Mouse (Mus musculus) ES-E14 (cell line): Measurements from ENCODE around the gene Jup. TPM values are rescaled to one million over a fixed set of nuclear protein-coding genes. Genes with fewer than 3 reads are reported as not detected.

Experiments used
- DNase-seq: peaks from one replicate; pipeline ENCODE4 v3.0.0-alpha.2; 2013; ENCODE audit warnings: low read depth, low spot score
- H3K27ac ChIP-seq: 2 replicates; pipeline ENCODE4 v1.5.1; 2012; ENCODE audit warnings: low read depth, mild to moderate bottlenecking, low read length, moderate library complexity, mixed read lengths; ENCODE audit not compliant: poor library complexity, insufficient read depth, severe bottlenecking
- H3K36me3 ChIP-seq: 2 replicates; pipeline ENCODE4 v1.6.1; 2012; ENCODE audit warnings: mild to moderate bottlenecking, low read length, moderate library complexity, mixed read lengths; ENCODE audit not compliant: control insufficient read depth, poor library complexity, insufficient read depth, severe bottlenecking
- H3K4me1 ChIP-seq, 2 experiments: fragments of 150-350 bp in 1 of 2; sonication (generic) in 1 of 2; 2 replicates each; pipeline ENCODE4 v1.6.1; 2012; ENCODE audit warnings: low read length in 2 of 2, mild to moderate bottlenecking in 1 of 2, mixed read lengths in 1 of 2; ENCODE audit not compliant: control insufficient read depth in 2 of 2, insufficient read depth in 2 of 2, poor library complexity in 1 of 2
- H3K4me3 ChIP-seq, 2 experiments: fragments of 150-350 bp in 1 of 2; sonication (generic) in 1 of 2; 2 replicates each; pipeline ENCODE4 v1.5.1; 2012; ENCODE audit warnings: low read length in 2 of 2, low read depth in 1 of 2, mild to moderate bottlenecking in 1 of 2, mixed read lengths in 1 of 2; ENCODE audit not compliant: insufficient read depth in 1 of 2, poor library complexity in 1 of 2, severe bottlenecking in 1 of 2
- H3K9ac ChIP-seq: 2 replicates; pipeline ENCODE4 v1.6.1; 2012; ENCODE audit warnings: low read depth, mild to moderate bottlenecking, low read length, mixed read lengths; ENCODE audit not compliant: poor library complexity, insufficient read depth, severe bottlenecking
- H3K9me3 ChIP-seq: fragments of 150-350 bp; sonication (generic); 2 replicates; pipeline ENCODE4 v1.6.1; 2012; ENCODE audit warnings: low read depth, mild to moderate bottlenecking, low read length; ENCODE audit not compliant: control insufficient read depth, insufficient read depth
- CHD2 ChIP-seq: IDR thresholded peaks from 2 replicates; pipeline ENCODE4 v1.6.1; 2014; ENCODE audit warnings: mild to moderate bottlenecking, low read depth, low read length, inconsistent platforms
- HCFC1 ChIP-seq: IDR thresholded peaks from 2 replicates; pipeline ENCODE4 v1.6.1; 2012; ENCODE audit warnings: low read length, inconsistent platforms, borderline replicate concordance; ENCODE audit not compliant: insufficient read depth
- MAFK ChIP-seq: IDR thresholded peaks from 2 replicates; pipeline ENCODE4 v1.6.1; 2014; ENCODE audit warnings: mild to moderate bottlenecking, low read depth, low read length, inconsistent platforms; ENCODE audit not compliant: insufficient read depth
- ZC3H11A ChIP-seq: IDR thresholded peaks from 2 replicates; pipeline ENCODE4 v1.6.1; 2012; ENCODE audit warnings: low read depth, mild to moderate bottlenecking, inconsistent platforms, low read length, borderline replicate concordance
- ZNF384 ChIP-seq: IDR thresholded peaks from 2 replicates; pipeline ENCODE4 v1.6.1; 2012; ENCODE audit warnings: low read depth, low read length, inconsistent platforms
- in situ Hi-C, 2 experiments: fragments of 600-800 bp; cut with MboI; formaldehyde crosslinking; loops; one replicate each; pipeline ENCODE4 v1.15.1; 2025; ENCODE audit warnings: low sequenced_read_pairs in 2 of 2, inconsistent platforms in 1 of 2; ENCODE audit not compliant: unreplicated experiment in 2 of 2
- total RNA-seq: library from RNA; depleted of rRNA; stranded (reverse); fragments of 300-350 nt; gene quantifications from 2 replicates; pipeline ENCODE4 v1.2.3, GENCODE M21; 2012

Gene Jup
- total RNA-seq, 1 experiment, result 101 TPM

DNA sequence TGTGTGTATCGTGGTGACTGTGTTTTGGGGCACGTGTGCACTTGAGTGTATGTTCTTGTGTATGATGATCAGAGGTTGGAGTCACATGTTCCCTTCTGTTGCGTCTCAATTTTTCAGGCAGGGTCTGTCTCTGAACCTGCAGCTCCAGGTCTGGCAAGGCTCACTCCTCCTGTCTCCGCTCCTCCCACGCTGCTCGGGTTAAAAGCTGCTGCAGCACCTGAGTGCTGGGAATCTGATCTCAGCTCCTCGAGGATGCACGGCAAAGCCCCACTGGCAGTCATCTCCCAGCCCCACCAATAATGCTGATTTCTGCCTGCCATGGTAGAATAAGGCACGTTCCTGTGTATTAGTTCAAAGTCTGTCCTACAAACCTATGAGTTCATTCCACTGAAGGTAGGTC, 22.4 kb downstream of the Jup start:
- Histone ChIP-seq H3K36me3 (peaks cover 60% of the 10 kb centered on the region), H3K4me3 (peak overlapping the region in 1 of 2 experiments; percentile 74; a peak in 2 of 4 replicates), H3K4me1 (peaks cover 17 to 32% of the 10 kb centered on the region in 2 experiments), H3K9me3 (no peaks in the 10 kb centered on the region), H3K27ac (peak overlapping the region; percentile 92), H3K9ac (peak overlapping the region; percentile 52; the same call in 1 of the 2 replicates)
- no peak for DNase-seq
- in situ Hi-C loops, result no loop called here
- TF ChIP-seq ZC3H11A, result no peak
- TF ChIP-seq HCFC1, result no peak
- no peak for TF ChIP-seq CHD2
- TF ChIP-seq MAFK, result no peak
- no peak for TF ChIP-seq ZNF384

DNA sequence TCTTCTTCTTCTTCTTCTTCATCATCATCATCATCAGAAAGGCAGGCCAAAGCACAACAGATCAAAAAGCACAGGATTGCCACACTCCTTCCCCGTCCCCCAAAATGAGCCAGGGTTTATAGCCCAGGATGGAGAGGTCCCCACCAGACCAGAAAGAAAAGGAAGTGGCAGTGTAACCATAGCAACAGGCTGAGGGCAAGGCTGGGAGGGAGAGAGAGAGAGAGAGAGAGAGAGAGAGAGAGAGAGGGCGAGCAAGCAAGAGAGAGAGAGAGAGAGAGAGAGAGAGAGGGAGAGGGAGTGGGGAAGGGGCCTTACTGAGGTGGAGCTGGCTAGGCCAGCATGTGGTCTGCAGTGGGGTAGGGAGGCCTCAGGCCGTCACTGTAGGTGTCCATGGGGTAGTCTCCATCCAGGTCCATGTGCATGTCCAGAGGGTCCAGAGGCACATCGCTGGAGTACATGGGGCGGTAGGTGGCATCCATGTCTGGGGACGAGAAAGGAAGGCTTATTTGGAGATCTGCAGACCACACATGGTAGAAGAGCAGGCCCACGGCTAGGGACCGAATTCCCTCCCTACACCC, 25.5 kb downstream of the Jup start:
- Histone ChIP-seq H3K27ac (0 out of 2 replicates have a peak overlapping the region, but pooled peaks have one; percentile 4), H3K9ac (no peak overlapping the region), H3K9me3 (no peaks in the 10 kb centered on the region), H3K4me3 (no peak overlapping the region), H3K4me1 (peaks cover 13 to 30% of the 10 kb centered on the region in 2 experiments; a peak in 3 of 4 replicates), H3K36me3 (peaks cover 50% of the 10 kb centered on the region)
- DNase-seq, result no peak
- TF ChIP-seq CHD2 (no peak), ZC3H11A (no peak), MAFK (no peak), ZNF384 (no peak), HCFC1 (no peak)
- in situ Hi-C loops, result no loop called here

DNA sequence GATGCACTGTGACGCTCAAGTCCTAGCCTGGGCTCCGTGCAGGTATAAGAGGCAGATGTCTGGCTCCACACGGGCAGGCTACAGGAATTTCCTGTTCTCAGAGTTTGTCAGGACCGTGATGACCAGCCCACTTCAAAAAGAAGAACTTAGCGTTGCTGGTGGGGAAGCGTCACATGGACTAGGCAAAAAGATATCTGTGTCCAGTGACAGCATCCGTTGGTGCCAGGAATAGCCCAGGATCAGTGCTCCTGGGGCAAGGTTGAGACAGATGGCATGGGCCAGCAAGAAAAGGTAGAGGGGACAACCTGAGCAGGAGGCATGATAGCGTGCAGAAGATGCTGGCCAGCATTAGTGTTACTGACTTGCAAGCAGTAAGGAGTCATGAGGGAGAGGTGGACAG, 27.7 kb downstream of the Jup start:
- no peak for DNase-seq
- TF ChIP-seq MAFK (no peak), ZC3H11A (no peak), ZNF384 (no peak), HCFC1 (no peak), CHD2 (no peak)
- Histone ChIP-seq H3K27ac (no peak overlapping the region), H3K4me3 (no peak overlapping the region), H3K4me1 (peaks cover 3 to 28% of the 10 kb centered on the region in 2 experiments; a peak in 3 of 4 replicates), H3K36me3 (peaks cover 41% of the 10 kb centered on the region), H3K9ac (no peak overlapping the region), H3K9me3 (no peaks in the 10 kb centered on the region)
- in situ Hi-C loops, result no loop called here

DNA sequence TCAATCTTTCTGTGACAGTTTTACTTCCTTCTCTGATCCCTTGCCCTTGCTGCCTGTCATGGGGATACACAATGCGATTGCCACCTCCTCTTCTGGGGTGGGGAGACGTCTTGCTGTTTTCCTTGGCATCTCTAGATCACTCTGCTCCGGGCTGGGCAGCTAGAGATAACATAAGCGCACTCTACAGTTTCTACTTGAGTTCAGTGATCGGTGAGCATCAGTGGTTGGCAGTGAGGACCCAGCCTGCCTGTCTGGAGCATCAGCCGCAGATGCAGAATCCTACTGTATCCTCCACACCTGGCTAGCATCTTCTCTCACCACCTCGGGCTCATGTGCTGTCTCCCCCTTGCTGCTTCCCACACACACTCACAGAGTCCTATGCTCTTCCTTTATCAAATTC, 28.4 kb downstream of the Jup start:
- Histone ChIP-seq H3K36me3 (peaks cover 37% of the 10 kb centered on the region), H3K9me3 (no peaks in the 10 kb centered on the region), H3K27ac (0 out of 2 replicates have a peak overlapping the region, but pooled peaks have one; percentile 6), H3K4me3 (no peak overlapping the region), H3K4me1 (peaks cover 3 to 25% of the 10 kb centered on the region in 2 experiments; a peak in 3 of 4 replicates), H3K9ac (no peak overlapping the region)
- DNase-seq, result no peak
- in situ Hi-C loops, result no loop called here
- TF ChIP-seq MAFK (no peak), HCFC1 (no peak), CHD2 (no peak), ZNF384 (no peak), ZC3H11A (no peak)

DNA sequence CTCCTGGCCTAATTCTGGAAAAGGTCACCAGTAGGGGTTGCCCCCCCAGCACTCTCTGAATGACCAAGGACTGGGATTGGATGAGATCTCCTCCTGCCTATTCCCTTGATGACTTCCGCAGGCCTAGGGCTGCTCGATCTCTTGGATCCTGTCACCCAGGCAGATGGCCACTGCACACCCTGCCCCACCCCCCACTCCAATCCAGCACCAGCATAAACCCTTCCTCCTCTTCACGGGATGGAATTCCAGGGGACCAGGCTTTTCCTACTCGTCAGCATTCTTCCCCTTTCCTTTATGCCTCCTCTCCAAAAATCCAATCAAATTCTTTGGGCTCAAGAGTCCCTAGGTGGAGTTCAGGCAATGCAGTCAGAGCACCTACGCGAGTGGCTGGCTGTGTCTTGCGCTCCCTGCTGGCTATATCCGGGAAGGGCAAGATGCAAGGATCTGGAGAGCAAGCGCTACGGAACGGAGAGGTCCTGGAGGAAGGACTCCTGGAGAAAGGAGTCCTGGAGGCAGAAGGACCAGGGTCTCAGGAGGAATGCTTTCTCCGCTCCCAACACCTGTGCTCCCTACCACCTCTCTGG, 34.5 kb downstream of the Jup start:
- no peaks in the 10 kb centered on the region for H3K9me3 ChIP-seq
- H3K36me3 ChIP-seq, result no peaks in the 10 kb centered on the region
- TF ChIP-seq MAFK (0 out of 2 replicates have a peak, but pooled peaks have one; percentile 40), HCFC1 (no peak)
- DNase-seq, result peak; percentile 82
- H3K4me3 ChIP-seq, result peak overlapping the region in 1 of 2 experiments; percentile 46; a peak in 1 of 4 replicates
- H3K4me1 ChIP-seq, result peaks cover 0 to 8% of the 10 kb centered on the region in 2 experiments; a peak in 2 of 4 replicates
- no peak overlapping the region for H3K27ac ChIP-seq
- no peak overlapping the region for H3K9ac ChIP-seq
- in situ Hi-C loops, result no loop called here
